Mouse (Mus musculus) liver, embryonic 12.5 days (tissue): ENCODE measurements at regions not wholly inside any gene's neighbourhood (a gene's known extent, or its start where the extent isn't known, plus 50 kb on each side); places are given as distances from the start of the nearest gene placed in this dataset.

Source experiments
- ATAC-seq: fragments of 200-750 bp; cut with Nextera tagmentation; 2 replicates; pipeline ENCODE4 v1.8.0; 2017; ENCODE audit warnings: moderate number of reproducible peaks, mild to moderate bottlenecking, moderate library complexity
- H3K27ac ChIP-seq: fragments of 300-500 bp; sonication (generic); 2 replicates; pipeline ENCODE4 v1.5.1; 2016; ENCODE audit warnings: mild to moderate bottlenecking
- H3K27me3 ChIP-seq: fragments of 300-500 bp; sonication (generic); replicated peaks from 2 replicates; pipeline ENCODE4 v1.6.1; 2016; ENCODE audit warnings: mild to moderate bottlenecking, moderate library complexity
- H3K36me3 ChIP-seq: fragments of 300-500 bp; sonication (generic); 2 replicates; pipeline ENCODE4 v1.6.1; 2016; ENCODE audit warnings: mild to moderate bottlenecking, moderate library complexity
- H3K4me1 ChIP-seq: fragments of 300-500 bp; sonication (generic); 2 replicates; pipeline ENCODE4 v1.6.1; 2016
- H3K4me2 ChIP-seq: fragments of 300-500 bp; sonication (generic); 2 replicates; pipeline ENCODE4 v1.6.1; 2016; ENCODE audit warnings: mild to moderate bottlenecking, moderate library complexity
- H3K4me3 ChIP-seq: fragments of 300-500 bp; sonication (generic); 2 replicates; pipeline ENCODE4 v1.5.1; 2016; ENCODE audit warnings: mild to moderate bottlenecking, moderate library complexity
- H3K9ac ChIP-seq: fragments of 300-500 bp; sonication (generic); 2 replicates; pipeline ENCODE4 v1.6.1; 2016; ENCODE audit warnings: mild to moderate bottlenecking, moderate library complexity
- H3K9me3 ChIP-seq: fragments of 300-500 bp; sonication (generic); replicated peaks from 2 replicates; pipeline ENCODE4 v1.6.1; 2016; ENCODE audit warnings: mild to moderate bottlenecking, moderate library complexity
- WGBS: fragments of 180-500 bp; shearing (Covaris S2); methylation state at CpG from one replicate; pipeline ENCODE4 v1.1.7; 2016; ENCODE audit not compliant: insufficient replicate concordance; 5-methylcytosine and 5-hydroxymethylcytosine counted together

- H3K4me1 ChIP-seq = no peaks in the 10 kb centered on the region
- no peak overlapping the region for H3K4me3 ChIP-seq
- H3K4me2 ChIP-seq = no peak overlapping the region
- no peaks in the 10 kb centered on the region for H3K9me3 ChIP-seq
- H3K27ac ChIP-seq = no peak overlapping the region
- H3K36me3 ChIP-seq = no peaks in the 10 kb centered on the region
- ATAC-seq = no peak
- no peak overlapping the region for H3K9ac ChIP-seq
- 66% methylated on average over 3 of the region's 3 CpGs for WGBS
- no peaks in the 10 kb centered on the region for H3K27me3 ChIP-seq
Observed at GRCm38 (mm10) chr8:7763820-7764219, 897.2 kb downstream of the Efnb2 start.

GRCm38 (mm10) chr8:7760987-7761386, 900.1 kb downstream of the Efnb2 start:
- Histone ChIP-seq H3K4me1 (no peaks in the 10 kb centered on the region), H3K27ac (no peak overlapping the region), H3K27me3 (no peaks in the 10 kb centered on the region), H3K9me3 (no peaks in the 10 kb centered on the region), H3K36me3 (no peaks in the 10 kb centered on the region), H3K4me3 (no peak overlapping the region), H3K4me2 (no peak overlapping the region), H3K9ac (no peak overlapping the region)
- 60% methylated on average over 4 of the region's 4 CpGs for WGBS
- ATAC-seq = no peak

- 67% methylated on average over 2 of the region's 2 CpGs for WGBS
- Histone ChIP-seq H3K27me3 (no peaks in the 10 kb centered on the region), H3K4me2 (no peak overlapping the region), H3K36me3 (no peaks in the 10 kb centered on the region), H3K4me1 (no peaks in the 10 kb centered on the region), H3K27ac (no peak overlapping the region), H3K9ac (no peak overlapping the region), H3K4me3 (no peak overlapping the region), H3K9me3 (no peaks in the 10 kb centered on the region)
- no peak for ATAC-seq
Observed at GRCm38 (mm10) chr8:7732726-7733125, 928.3 kb downstream of the Efnb2 start.

GRCm38 (mm10) chr8:7721880-7722279, 939.2 kb downstream of the Efnb2 start:
- Histone ChIP-seq H3K4me3 (no peak overlapping the region), H3K4me1 (no peaks in the 10 kb centered on the region), H3K36me3 (no peaks in the 10 kb centered on the region), H3K4me2 (no peak overlapping the region), H3K9ac (no peak overlapping the region), H3K27ac (no peak overlapping the region), H3K9me3 (no peaks in the 10 kb centered on the region), H3K27me3 (no peaks in the 10 kb centered on the region)
- no peak for ATAC-seq
- 71% methylated on average over 3 of the region's 3 CpGs for WGBS

GRCm38 (mm10) chr8:7718898-7719696, 941.9 kb downstream of the Efnb2 start:
- ATAC-seq = no peak
- Histone ChIP-seq H3K9ac (no peak overlapping the region), H3K4me1 (no peaks in the 10 kb centered on the region), H3K4me3 (no peak overlapping the region), H3K4me2 (no peak overlapping the region), H3K27me3 (no peaks in the 10 kb centered on the region), H3K36me3 (no peaks in the 10 kb centered on the region), H3K9me3 (no peaks in the 10 kb centered on the region), H3K27ac (no peak overlapping the region)
- 57% methylated on average over 5 of the region's 5 CpGs for WGBS

- Histone ChIP-seq H3K9ac (no peak overlapping the region), H3K9me3 (no peaks in the 10 kb centered on the region), H3K27ac (no peak overlapping the region), H3K4me1 (no peaks in the 10 kb centered on the region), H3K4me2 (no peak overlapping the region), H3K4me3 (no peak overlapping the region), H3K27me3 (no peaks in the 10 kb centered on the region), H3K36me3 (no peaks in the 10 kb centered on the region)
- WGBS = 28% methylated on average over 1 of the region's 1 CpGs
- no peak for ATAC-seq
Observed at GRCm38 (mm10) chr8:7710764-7711163, 950.3 kb downstream of the Efnb2 start.

- Histone ChIP-seq H3K4me3 (no peak overlapping the region), H3K36me3 (no peaks in the 10 kb centered on the region), H3K4me2 (no peak overlapping the region), H3K4me1 (no peaks in the 10 kb centered on the region), H3K27me3 (no peaks in the 10 kb centered on the region), H3K27ac (no peak overlapping the region), H3K9ac (no peak overlapping the region), H3K9me3 (no peaks in the 10 kb centered on the region)
- WGBS = 88% methylated on average over 1 of the region's 1 CpGs
- no peak for ATAC-seq
Observed at GRCm38 (mm10) chr8:7709406-7709805, 951.6 kb downstream of the Efnb2 start.

- H3K9ac ChIP-seq = no peak overlapping the region
- WGBS = 58% methylated on average over 2 of the region's 2 CpGs
- no peaks in the 10 kb centered on the region for H3K27me3 ChIP-seq
Observed at GRCm38 (mm10) chr8:7691355-7691996, 969.6 kb downstream of the Efnb2 start.

GRCm38 (mm10) chr8:7653804-7654203, 1007.2 kb downstream of the Efnb2 start:
- no peak overlapping the region for H3K4me3 ChIP-seq
- H3K27me3 ChIP-seq = no peaks in the 10 kb centered on the region
- no peak overlapping the region for H3K27ac ChIP-seq
- no peaks in the 10 kb centered on the region for H3K9me3 ChIP-seq
- no peak overlapping the region for H3K9ac ChIP-seq
- no peaks in the 10 kb centered on the region for H3K36me3 ChIP-seq
- H3K4me1 ChIP-seq = no peaks in the 10 kb centered on the region
- ATAC-seq = no peak
- H3K4me2 ChIP-seq = no peak overlapping the region

More at GRCm38 (mm10) chr8:7691355-7691996, 969.6 kb downstream of the Efnb2 start:
- no peak overlapping the region for H3K27ac ChIP-seq
- no peak overlapping the region for H3K4me2 ChIP-seq
- H3K4me1 ChIP-seq = no peaks in the 10 kb centered on the region
- no peak overlapping the region for H3K4me3 ChIP-seq
- no peaks in the 10 kb centered on the region for H3K36me3 ChIP-seq
- H3K9me3 ChIP-seq = no peaks in the 10 kb centered on the region
- no peak for ATAC-seq
